Mouse (Mus musculus) olfactory bulb, adult 2 months (tissue): Measurements from ENCODE around the gene Aip.

Experiments
- CTCF ChIP-seq: fragments of 200-500 bp; IDR thresholded peaks from 2 replicates; pipeline ENCODE4 v1.5.1; 2012; ENCODE audit warnings: low read depth, mild to moderate bottlenecking, low read length, moderate library complexity; ENCODE audit not compliant: insufficient read depth
- POLR2A ChIP-seq: fragments of 200-500 bp; IDR thresholded peaks from 2 replicates; pipeline ENCODE4 v1.6.1; 2012; ENCODE audit warnings: mild to moderate bottlenecking, low read depth, low read length, moderate library complexity; ENCODE audit not compliant: insufficient read depth

GRCm38 (mm10) chr19:4142416-4143173, 16.9 kb upstream of the Aip start:
- TF ChIP-seq CTCF (no peak), POLR2A (no peak)
